Mouse (Mus musculus): ENCODE data around the gene Aqp1. TPM values are rescaled to one million over a fixed set of nuclear protein-coding genes. Genes with fewer than 3 reads are reported as not detected.

Aqp1 gene
- polyA plus RNA-seq, 1 experiment from 2014 or later, result 51.8 TPM

DNA sequence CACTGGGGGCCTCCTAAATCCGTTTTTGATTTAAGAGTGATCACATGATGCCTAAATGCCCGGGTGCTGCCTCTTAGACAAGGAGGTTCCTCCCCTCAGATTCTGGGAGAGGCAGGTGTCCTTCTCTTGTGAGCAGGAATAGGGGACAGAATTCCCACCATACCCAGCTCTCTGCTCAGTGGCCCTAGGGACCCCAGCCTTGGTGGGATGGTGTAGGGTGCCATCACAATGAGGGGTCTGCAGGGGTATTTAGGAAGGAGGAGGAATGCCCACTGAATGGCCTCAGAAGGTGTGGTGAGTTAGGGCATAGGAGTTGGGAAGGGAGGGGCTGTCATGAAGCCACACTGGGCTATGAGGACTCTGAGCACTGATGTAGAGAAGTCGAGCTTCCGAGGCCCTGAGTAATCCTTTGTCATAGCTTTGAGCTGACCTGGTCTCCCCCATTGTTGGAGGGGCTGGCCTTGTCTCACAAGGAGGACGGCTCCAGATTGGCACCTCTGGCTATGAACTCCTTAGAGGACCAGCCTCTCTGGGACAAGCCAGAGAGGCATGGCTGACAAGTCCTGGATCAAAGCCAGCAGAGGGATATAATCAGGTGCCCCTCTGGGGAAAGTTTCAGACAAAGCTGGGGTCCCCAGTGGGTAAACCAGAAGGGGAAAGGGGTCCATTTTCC, 4.0 kb upstream of the Aqp1 start:
- no peak for DNase-seq (ENCODE audit: low spot score)

GRCm38 (mm10) chr6:55332773-55333109, 3.5 kb upstream of the Aqp1 start:
- DNase-seq (ENCODE audit: low spot score), result no peak

DNA sequence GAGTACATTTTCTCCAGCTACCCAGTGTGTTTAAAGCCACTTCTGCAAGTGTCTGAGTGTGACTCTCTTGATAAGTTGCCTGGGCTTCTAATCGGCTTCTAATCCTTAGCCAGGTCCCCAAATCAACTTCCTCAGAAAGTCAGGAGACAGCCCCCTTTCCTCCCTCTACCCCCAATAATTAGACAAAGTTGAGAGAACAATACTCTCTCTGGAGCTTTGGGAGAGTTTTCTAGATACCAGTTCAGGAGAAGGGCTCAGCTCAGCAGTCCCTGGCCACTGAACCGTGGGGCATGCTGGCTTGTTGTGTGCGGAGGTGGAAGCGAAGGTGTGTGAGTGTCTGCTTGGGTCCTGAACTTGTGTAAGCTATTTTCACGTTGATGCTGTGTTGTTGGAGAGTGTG, 1.0 kb downstream of the Aqp1 start:
- DNase-seq (ENCODE audit: low spot score), result no peak

DNA sequence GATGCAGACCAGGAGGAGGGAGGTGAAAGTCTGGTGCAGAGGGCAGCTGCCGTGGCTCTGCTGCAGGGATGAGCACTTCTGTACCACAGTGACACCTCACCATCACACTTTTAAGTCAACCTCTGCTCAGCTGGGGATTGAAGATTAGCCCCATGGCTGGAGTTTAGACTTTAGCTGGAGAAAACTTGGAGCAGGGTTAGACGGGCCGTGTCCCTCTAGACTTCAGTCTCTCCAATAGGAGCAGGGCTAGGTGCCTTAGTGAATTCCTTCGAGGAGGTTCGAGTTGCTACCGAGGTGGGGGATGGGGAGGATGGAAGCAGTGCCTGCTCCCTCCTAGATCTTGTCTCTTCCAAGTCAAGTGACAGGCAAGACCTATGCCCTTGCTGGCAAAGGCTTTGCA, 1.8 kb downstream of the Aqp1 start:
- DNase-seq (ENCODE audit: low spot score), result no peak

DNA sequence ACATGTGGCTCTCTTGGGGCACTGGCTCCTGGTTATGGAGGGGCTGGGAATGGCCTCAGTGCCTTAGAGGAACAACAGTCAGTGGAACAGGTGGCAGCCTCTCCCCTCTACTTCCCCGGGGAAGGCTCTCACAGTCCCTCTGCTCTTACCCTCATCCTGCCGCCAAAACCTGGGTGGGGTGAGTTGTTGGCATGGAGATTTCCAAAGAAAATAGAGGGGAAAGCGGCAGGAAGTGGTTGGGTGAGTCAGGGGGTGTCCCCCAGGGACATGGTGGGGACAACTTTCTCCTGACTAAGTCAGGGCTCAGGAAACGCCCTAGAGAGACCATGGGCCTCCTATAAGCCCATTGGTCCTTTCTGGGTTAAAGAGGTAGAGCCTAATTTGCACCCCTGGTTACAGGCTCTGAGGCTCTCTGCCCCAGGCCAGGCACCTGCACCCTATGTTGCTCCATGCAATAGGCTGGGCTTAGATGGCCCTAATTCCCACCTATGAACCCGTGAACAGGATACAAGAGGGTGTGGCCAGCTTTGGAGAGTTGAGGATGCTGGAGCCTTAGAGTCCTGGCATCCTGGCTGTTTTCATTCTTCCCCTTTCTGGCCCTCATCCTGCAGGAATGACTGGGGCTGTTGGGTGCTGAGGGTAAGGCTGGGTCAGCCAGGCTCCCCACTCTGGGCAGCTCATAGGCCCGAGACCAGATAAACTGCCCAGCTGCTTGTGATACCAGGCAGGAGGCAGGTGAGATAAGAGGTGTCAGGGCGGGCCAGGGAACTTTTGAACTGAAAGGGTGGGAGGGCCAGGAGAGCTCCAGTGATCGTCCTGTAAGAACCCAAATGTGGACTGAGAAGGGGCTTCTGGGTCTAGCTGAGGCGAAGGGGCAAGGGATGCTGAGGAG, 2.9 kb downstream of the Aqp1 start:
- no peak for DNase-seq (ENCODE audit: low spot score)

GRCm38 (mm10) chr6:55341688-55342087, 5.5 kb downstream of the Aqp1 start:
- no peak for DNase-seq (ENCODE audit: low spot score)

DNA sequence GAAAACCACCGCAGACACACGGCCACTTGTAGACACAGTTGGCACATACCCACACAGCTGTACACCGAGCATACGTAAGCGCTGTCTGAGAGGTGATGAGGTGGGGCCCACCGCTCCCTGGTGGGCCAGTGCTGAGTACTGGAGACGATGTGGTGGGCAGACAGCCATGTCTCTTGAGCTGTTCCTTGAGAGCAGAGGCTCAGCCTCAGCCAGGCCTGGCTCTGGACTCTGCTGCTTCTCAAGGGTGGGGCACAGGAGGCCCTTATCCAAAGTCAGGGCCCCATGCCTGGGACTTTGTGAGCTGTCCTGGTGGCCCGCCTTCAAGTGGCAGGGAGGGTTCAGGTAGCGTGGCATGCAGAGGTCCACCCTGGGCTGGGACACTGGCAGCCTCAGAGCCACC, 6.1 kb downstream of the Aqp1 start:
- no peak for DNase-seq (ENCODE audit: low spot score)

DNA sequence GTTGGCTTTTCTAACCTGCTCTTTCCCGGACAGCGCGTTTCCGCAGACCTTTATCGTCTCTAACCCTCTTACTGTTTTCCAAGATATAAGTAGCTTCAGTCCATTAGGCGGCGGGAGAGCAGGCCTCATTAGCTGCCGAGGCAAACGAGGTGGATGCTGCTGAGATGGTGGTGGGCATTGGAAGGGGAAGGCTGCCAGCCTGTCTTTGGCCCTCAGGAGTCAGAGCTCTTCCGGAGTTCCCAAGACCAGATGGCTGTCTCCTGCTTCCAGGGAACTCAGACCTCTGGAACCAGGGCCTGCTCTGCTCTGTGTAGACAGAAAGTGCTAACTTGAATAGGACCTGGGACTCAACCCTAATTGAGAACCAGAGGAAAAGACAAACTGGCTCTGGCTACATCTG, 7.2 kb downstream of the Aqp1 start:
- DNase-seq (ENCODE audit: low spot score), result no peak

DNA sequence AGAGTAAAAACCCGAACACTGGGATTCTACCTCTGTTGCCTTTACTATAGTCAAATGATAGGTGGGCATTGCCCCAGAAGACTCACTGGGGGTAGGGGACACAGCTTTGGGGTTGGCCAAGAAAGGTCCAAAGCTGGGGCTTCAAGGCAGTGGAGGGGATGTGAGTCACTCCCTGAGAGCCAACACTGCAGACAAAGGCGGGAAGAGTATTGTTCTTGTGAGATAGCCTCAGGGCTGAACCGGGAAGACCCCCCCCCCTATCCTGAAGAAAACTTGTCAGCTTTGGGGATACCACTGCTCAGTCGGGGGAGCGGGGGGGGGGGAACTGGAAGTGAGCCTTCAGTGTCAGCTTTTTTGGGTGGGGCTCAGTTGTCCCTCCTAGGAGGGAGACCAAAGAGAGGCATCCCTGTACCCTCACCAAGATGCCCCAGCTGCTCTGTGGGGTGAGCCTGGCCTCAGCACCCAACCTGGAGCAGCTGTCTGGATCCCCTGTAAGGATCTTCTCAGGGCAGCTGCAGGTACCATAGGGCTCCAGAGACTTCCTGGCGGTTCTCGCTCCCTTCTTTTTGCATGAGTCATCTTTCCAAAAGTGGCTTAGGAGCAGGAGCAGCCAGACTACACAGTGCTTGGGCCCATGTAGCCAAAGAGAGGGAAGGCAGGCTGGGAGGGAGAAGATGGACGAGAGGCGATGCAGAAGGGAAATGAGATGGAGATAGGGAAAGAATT, 8.2 kb downstream of the Aqp1 start:
- no peak for DNase-seq (ENCODE audit: low spot score)

DNA sequence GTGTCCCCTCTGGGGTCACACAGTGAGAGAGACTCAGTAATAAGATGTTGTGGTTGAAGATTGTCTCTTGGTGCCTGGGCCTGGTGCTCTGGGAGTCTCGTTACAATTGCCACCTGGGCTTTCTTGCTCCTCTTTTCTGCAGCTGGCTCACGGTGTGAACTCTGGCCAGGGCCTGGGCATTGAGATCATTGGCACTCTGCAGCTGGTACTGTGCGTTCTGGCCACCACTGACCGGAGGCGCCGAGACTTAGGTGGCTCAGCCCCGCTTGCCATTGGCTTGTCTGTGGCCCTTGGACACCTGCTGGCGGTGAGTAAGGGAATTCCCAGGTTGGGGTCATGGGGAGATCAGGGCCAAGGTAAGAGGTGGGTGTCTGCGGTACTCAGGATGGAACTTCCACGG, 9.0 kb downstream of the Aqp1 start:
- no peak for DNase-seq (ENCODE audit: low spot score)

GRCm38 (mm10) chr6:55346491-55346890, 10.3 kb downstream of the Aqp1 start:
- no peak for DNase-seq (ENCODE audit: low spot score)

DNA sequence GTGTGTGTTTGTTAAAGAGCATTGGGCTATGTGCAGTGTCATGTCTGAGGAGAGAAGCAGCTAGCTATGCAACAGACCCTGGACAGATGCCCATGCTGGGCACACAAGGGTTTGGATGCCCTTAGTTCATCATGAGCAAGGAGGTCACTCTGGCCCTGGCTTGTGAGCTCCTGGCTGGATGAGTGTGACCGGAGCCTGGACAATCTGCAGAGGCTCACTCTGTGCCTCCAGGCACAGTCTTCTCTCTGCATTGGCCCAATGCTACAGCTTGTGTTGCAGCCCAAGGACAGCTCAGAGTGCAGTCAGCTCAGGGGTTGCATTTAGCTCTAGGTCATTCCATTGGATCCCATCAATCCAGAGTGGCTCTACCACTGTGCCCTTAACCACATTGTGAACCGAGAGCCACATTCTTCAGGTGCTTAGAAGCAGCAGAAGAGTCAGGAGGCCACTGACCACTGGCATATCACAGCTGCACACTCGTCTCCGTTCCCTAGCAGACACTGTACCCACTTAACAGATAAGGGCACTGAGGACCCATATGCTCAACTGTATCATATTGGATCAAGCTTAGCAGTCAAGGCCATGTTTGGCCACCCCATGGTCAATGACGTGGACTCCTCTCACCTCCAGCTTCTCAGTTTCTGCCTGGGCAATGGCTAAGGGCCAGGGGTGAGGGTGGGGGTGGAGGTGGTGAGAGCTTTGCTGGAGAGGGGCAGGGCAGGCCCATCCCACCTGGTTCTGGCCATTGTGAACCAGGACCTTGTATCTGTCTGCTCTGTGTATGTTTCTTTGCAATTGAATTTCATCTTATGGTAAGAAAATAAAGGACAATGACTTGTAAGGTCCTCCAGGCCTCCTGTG, 11.7 kb downstream of the Aqp1 start:
- DNase-seq (ENCODE audit: low spot score), result no peak

- no peak for DNase-seq (ENCODE audit: low spot score)
Measured at GRCm38 (mm10) chr6:55349231-55349630, 13.0 kb downstream of the Aqp1 start.

- no peak for DNase-seq (ENCODE audit: low spot score)
Measured at GRCm38 (mm10) chr6:55350383-55350952, 14.2 kb downstream of the Aqp1 start.

GRCm38 (mm10) chr6:55351712-55352111, 15.5 kb downstream of the Aqp1 start:
- DNase-seq (ENCODE audit: low spot score), result no peak

- DNase-seq (ENCODE audit: low spot score), result no peak
Measured at GRCm38 (mm10) chr6:55353711-55354445, 17.6 kb downstream of the Aqp1 start.

- DNase-seq (ENCODE audit: low spot score), result no peak
Measured at GRCm38 (mm10) chr6:55354456-55355117, 18.4 kb downstream of the Aqp1 start.

DNA sequence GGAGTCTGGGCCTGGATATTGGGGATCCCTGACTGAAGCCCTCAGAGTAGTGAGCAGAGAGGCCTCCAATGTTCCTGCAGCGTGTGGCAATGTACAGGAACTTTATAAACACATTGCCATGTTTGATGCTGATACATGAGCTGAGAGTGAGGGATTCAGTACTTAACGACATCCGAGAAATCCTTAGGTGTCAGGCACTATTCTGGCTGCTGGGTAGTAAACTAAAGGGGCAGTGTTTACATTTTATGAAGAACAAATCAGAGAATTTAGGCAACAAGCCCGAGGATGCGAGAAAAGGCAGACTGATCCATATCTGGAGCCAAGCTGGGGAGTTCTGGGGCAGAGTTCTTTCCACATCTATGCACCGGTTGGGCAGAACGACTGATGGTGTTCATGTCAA, 19.3 kb downstream of the Aqp1 start:
- no peak for DNase-seq (ENCODE audit: low spot score)

DNA sequence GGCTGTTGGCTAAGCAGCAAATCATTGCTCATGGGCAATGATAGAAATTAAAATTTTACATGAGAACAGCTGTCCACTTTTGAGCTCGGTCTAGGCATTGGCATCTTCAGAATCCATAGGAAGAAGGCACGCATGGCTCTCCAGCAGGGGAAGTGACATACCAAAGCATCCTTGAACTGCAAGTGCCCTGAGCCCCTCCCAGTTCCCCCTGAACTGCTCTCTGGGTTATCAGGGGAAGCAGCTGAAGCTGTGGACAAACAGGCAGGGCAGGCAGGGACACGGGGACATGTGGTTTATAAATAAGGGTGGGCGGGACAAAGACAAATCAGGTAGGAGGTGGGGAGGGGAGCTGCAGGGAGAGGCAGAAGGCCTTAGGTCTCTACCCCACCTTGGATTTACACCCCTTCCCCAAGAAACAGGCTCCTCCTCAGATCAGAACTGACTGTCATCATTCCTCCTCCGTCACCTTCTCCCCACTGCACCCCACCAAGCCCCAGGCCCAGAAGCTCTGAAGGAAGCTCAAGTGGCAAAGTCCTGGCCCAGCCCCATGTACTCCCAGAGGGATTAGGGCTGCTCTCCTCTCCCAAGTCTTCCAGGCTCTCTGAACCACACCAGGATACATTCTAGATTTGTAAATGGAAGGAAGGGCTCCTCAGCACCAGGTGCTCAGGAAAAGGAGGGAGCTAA, 19.9 kb downstream of the Aqp1 start:
- DNase-seq (ENCODE audit: low spot score), result no peak
